Mouse (Mus musculus) heart, embryonic 12.5 days (tissue): ENCODE data around the gene Prpsap1. TPM values are rescaled to one million over a fixed set of nuclear protein-coding genes. Genes with fewer than 3 reads are reported as not detected.

Experiments used
- ATAC-seq: fragments of 200-750 bp; cut with Nextera tagmentation; 2 replicates; pipeline ENCODE4 v1.8.0; 2017; ENCODE audit warnings: moderate TSS enrichment, moderate library complexity; ENCODE audit not compliant: insufficient number of reproducible peaks, low FRiP score
- H3K27ac ChIP-seq: fragments of 300-500 bp; sonication (generic); 2 replicates; pipeline ENCODE4 v1.5.1; 2016; ENCODE audit warnings: mild to moderate bottlenecking, moderate library complexity; ENCODE audit not compliant: poor library complexity, severe bottlenecking
- H3K27me3 ChIP-seq: fragments of 300-500 bp; sonication (generic); replicated peaks from 2 replicates; pipeline ENCODE4 v1.6.1; 2016; ENCODE audit warnings: mild to moderate bottlenecking, moderate library complexity
- H3K36me3 ChIP-seq: fragments of 300-500 bp; sonication (generic); 2 replicates; pipeline ENCODE4 v1.6.1; 2016; ENCODE audit warnings: mild to moderate bottlenecking, moderate library complexity
- H3K4me1 ChIP-seq: fragments of 300-500 bp; sonication (generic); replicated peaks from 2 replicates; pipeline ENCODE4 v1.6.1; 2016; ENCODE audit warnings: mild to moderate bottlenecking
- H3K4me2 ChIP-seq: fragments of 300-500 bp; sonication (generic); 2 replicates; pipeline ENCODE4 v1.6.1; 2016; ENCODE audit warnings: mild to moderate bottlenecking, moderate library complexity
- H3K4me3 ChIP-seq: fragments of 300-500 bp; sonication (generic); 2 replicates; pipeline ENCODE4 v1.5.1; 2016; ENCODE audit warnings: mild to moderate bottlenecking
- H3K9ac ChIP-seq: fragments of 300-500 bp; sonication (generic); 2 replicates; pipeline ENCODE4 v1.6.1; 2016; ENCODE audit warnings: mild to moderate bottlenecking, moderate library complexity
- H3K9me3 ChIP-seq: fragments of 300-500 bp; sonication (generic); replicated peaks from 2 replicates; pipeline ENCODE4 v1.6.1; 2016; ENCODE audit warnings: mild to moderate bottlenecking, moderate library complexity
- WGBS: fragments of 180-500 bp; shearing (Covaris S2); methylation state at CpG from one replicate; pipeline ENCODE4 v1.1.7; 2016; 5-methylcytosine and 5-hydroxymethylcytosine counted together
- polyA plus RNA-seq: library from polyadenylated mRNA; unstranded; fragments of >200 nt; fragmentation: Nextera tagmentation; extraction: Ambion mirVana; gene quantifications from 2 replicates; pipeline ENCODE4 v1.2.1, GENCODE M21; 2016

The Prpsap1 gene
- polyA plus RNA-seq, 1 experiment from 2014 or later: 94.8 TPM

- H3K4me1 ChIP-seq: peaks cover 26% of the 10 kb centered on the region
- no peak overlapping the region for H3K4me3 ChIP-seq
- no peak overlapping the region for H3K4me2 ChIP-seq
- no peak overlapping the region for H3K27ac ChIP-seq
- peaks cover 26% of the 10 kb centered on the region for H3K27me3 ChIP-seq
- no peaks in the 10 kb centered on the region for H3K9me3 ChIP-seq
- no peak for ATAC-seq
- peaks cover 9% of the 10 kb centered on the region for H3K36me3 ChIP-seq
- H3K9ac ChIP-seq: no peak overlapping the region
- 84% methylated on average over 6 of the region's 6 CpGs for WGBS
Measured at GRCm38 (mm10) chr11:116443935-116444334, 50.1 kb downstream of the Prpsap1 start.

GRCm38 (mm10) chr11:116443311-116443710 lies 50.7 kb downstream of the Prpsap1 start:
- ATAC-seq: no peak
- WGBS: 81% methylated on average over 6 of the region's 6 CpGs
- Histone ChIP-seq H3K9ac (no peak overlapping the region), H3K27ac (no peak overlapping the region), H3K4me1 (peaks cover 26% of the 10 kb centered on the region), H3K4me2 (no peak overlapping the region), H3K36me3 (peaks cover 11% of the 10 kb centered on the region), H3K27me3 (peaks cover 22% of the 10 kb centered on the region), H3K9me3 (no peaks in the 10 kb centered on the region), H3K4me3 (no peak overlapping the region)

- Histone ChIP-seq H3K4me3 (no peak overlapping the region), H3K9ac (no peak overlapping the region), H3K9me3 (no peaks in the 10 kb centered on the region), H3K27me3 (peaks cover 17% of the 10 kb centered on the region), H3K36me3 (peaks cover 12% of the 10 kb centered on the region), H3K4me2 (no peak overlapping the region), H3K27ac (no peak overlapping the region), H3K4me1 (peaks cover 26% of the 10 kb centered on the region)
- ATAC-seq: no peak
- WGBS: 62% methylated on average over 6 of the region's 6 CpGs
Measured at GRCm38 (mm10) chr11:116442867-116443177, 51.2 kb downstream of the Prpsap1 start.

- WGBS: 72% methylated on average over 15 of the region's 15 CpGs
- no peak for ATAC-seq
- H3K9ac ChIP-seq: no peak overlapping the region
Measured at GRCm38 (mm10) chr11:116442129-116442866, 51.7 kb downstream of the Prpsap1 start.

GRCm38 (mm10) chr11:116440408-116441068 lies 53.5 kb downstream of the Prpsap1 start:
- peak overlapping the region; percentile 21; the same call in 1 of the 2 replicates for H3K9ac ChIP-seq

More at GRCm38 (mm10) chr11:116442129-116442866, 51.7 kb downstream of the Prpsap1 start:
- H3K27me3 ChIP-seq: peaks cover 12% of the 10 kb centered on the region
- H3K9me3 ChIP-seq: no peaks in the 10 kb centered on the region
- H3K4me2 ChIP-seq: no peak overlapping the region
- no peak overlapping the region for H3K27ac ChIP-seq
- peaks cover 31% of the 10 kb centered on the region for H3K4me1 ChIP-seq
- H3K4me3 ChIP-seq: no peak overlapping the region
- peaks cover 17% of the 10 kb centered on the region for H3K36me3 ChIP-seq

GRCm38 (mm10) chr11:116439269-116440240 lies 54.4 kb downstream of the Prpsap1 start:
- ATAC-seq: no peak
- no peak overlapping the region for H3K4me3 ChIP-seq
- H3K27ac ChIP-seq: peak overlapping the region; percentile 28; the same call in 1 of the 2 replicates
- H3K9ac ChIP-seq: 0 out of 2 replicates have a peak overlapping the region, but pooled peaks have one; percentile 11
- H3K4me2 ChIP-seq: no peak overlapping the region
- 83% methylated on average over 19 of the region's 19 CpGs for WGBS
- H3K9me3 ChIP-seq: no peaks in the 10 kb centered on the region
- H3K36me3 ChIP-seq: peaks cover 35% of the 10 kb centered on the region
- H3K27me3 ChIP-seq: no peaks in the 10 kb centered on the region
- H3K4me1 ChIP-seq: peaks cover 47% of the 10 kb centered on the region

More at GRCm38 (mm10) chr11:116440408-116441068, 53.5 kb downstream of the Prpsap1 start:
- H3K27me3 ChIP-seq: no peaks in the 10 kb centered on the region
- H3K27ac ChIP-seq: peak overlapping the region; percentile 8; the same call in 1 of the 2 replicates
- no peaks in the 10 kb centered on the region for H3K9me3 ChIP-seq
- H3K36me3 ChIP-seq: peaks cover 30% of the 10 kb centered on the region
- ATAC-seq: 0 out of 2 replicates have a peak, but pooled peaks have one; percentile 8
- no peak overlapping the region for H3K4me3 ChIP-seq
- peaks cover 42% of the 10 kb centered on the region for H3K4me1 ChIP-seq
- no peak overlapping the region for H3K4me2 ChIP-seq
- WGBS: 61% methylated on average over 7 of the region's 7 CpGs

GRCm38 (mm10) chr11:116437541-116437940 lies 56.5 kb downstream of the Prpsap1 start:
- H3K4me3 ChIP-seq: no peak overlapping the region; the same call in 1 of the 2 replicates
- H3K4me2 ChIP-seq: peak overlapping the region; percentile 90
- peak overlapping the region; percentile 79 for H3K27ac ChIP-seq
- H3K4me1 ChIP-seq: peaks cover 49% of the 10 kb centered on the region
- H3K27me3 ChIP-seq: no peaks in the 10 kb centered on the region
- whole genome bisulfite sequencing: 73% methylated on average over 11 of the region's 11 CpGs
- H3K36me3 ChIP-seq: peaks cover 35% of the 10 kb centered on the region
- ATAC-seq: no peak
- no peaks in the 10 kb centered on the region for H3K9me3 ChIP-seq
- peak overlapping the region; percentile 59; the same call in 1 of the 2 replicates for H3K9ac ChIP-seq

- peak overlapping the region; percentile 79 for H3K27ac ChIP-seq
- H3K9me3 ChIP-seq: no peaks in the 10 kb centered on the region
- H3K4me3 ChIP-seq: peak overlapping the region; percentile 10
- H3K4me2 ChIP-seq: peak overlapping the region; percentile 90
- 18% methylated on average over 4 of the region's 4 CpGs for WGBS
- H3K4me1 ChIP-seq: peaks cover 49% of the 10 kb centered on the region
- H3K36me3 ChIP-seq: peaks cover 35% of the 10 kb centered on the region
- peak overlapping the region; percentile 59 for H3K9ac ChIP-seq
- no peak for ATAC-seq
- no peaks in the 10 kb centered on the region for H3K27me3 ChIP-seq
Measured at GRCm38 (mm10) chr11:116436725-116437331, 57.2 kb downstream of the Prpsap1 start.

- Histone ChIP-seq H3K9me3 (no peaks in the 10 kb centered on the region), H3K27me3 (no peaks in the 10 kb centered on the region), H3K4me1 (peaks cover 53% of the 10 kb centered on the region), H3K4me3 (peak overlapping the region; percentile 90), H3K4me2 (peak overlapping the region; percentile 90), H3K9ac (peak overlapping the region; percentile 59), H3K36me3 (peaks cover 35% of the 10 kb centered on the region), H3K27ac (peak overlapping the region; percentile 79)
- WGBS: 23% methylated on average over 5 of the region's 5 CpGs
- no peak for ATAC-seq
Measured at GRCm38 (mm10) chr11:116435992-116436724, 57.8 kb downstream of the Prpsap1 start.
